Mouse (Mus musculus) left cerebral cortex, adult 8-10 months (tissue): ENCODE results near the gene Yju2. TPM values are rescaled to one million over a fixed set of nuclear protein-coding genes. Genes with fewer than 3 reads are reported as not detected.
"Not testable (repeated sequence)": the region's sequence is repeated elsewhere in the genome, so short reads cannot be mapped to it uniquely, and the experiment has no call there.

Experiments used
- DNase-seq, 2 experiments: peaks; one replicate each; pipeline ENCODE4 v3.0.0; 2022; ENCODE audit warnings: low spot score in 2 of 2
- total RNA-seq, 4 experiments: library from RNA; stranded (reverse); gene quantifications; 2 replicates each; pipeline ENCODE4 v1.2.4; 2022

The Yju2 gene
- total RNA-seq = 10 to 100 TPM; 12.9 to 16.9 (median 15.0) TPM

DNA sequence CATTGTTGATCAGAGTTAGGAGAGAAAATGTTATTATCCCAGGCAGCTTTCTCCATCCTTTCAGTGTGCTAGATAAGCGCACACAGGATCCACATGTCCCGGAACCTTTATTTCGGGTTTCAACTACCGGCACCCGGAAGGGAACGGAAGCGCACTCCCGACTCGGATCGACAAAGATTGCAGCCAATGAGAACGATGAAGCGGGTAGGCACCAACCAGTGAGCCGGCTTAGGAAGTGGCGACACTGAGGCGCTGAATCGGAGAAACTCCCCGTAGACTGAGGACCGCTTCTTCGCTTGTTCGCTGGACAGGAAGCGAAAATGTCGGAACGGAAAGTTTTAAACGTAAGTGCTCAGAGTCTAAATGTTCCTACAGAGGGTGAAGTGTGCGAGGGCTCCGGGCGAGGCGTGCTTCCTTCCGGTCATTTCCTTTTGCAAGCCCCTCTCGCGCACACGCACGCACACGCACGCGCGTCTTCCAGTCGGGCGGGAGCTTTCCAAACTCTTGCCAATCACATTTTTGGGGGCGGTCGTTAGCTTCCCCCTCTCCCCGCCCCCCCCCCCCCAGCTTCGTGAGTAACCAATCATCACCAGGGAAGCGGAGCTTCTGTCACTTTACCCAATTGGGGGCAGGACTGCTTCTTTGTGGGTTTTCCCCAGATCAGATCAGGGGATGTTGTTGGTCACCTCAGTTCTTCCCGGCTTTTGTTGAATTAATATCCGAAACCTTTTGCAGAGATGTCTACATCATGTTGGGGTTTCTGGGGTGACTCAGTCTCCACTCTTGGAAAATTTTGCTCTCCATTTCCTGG, at the start of gene Yju2:
TSS of gene Yju2 (plus strand) at position 182 of the 811 bp plus-strand sequence.
- peak; percentile 93 to 96 for DNase-seq

DNA sequence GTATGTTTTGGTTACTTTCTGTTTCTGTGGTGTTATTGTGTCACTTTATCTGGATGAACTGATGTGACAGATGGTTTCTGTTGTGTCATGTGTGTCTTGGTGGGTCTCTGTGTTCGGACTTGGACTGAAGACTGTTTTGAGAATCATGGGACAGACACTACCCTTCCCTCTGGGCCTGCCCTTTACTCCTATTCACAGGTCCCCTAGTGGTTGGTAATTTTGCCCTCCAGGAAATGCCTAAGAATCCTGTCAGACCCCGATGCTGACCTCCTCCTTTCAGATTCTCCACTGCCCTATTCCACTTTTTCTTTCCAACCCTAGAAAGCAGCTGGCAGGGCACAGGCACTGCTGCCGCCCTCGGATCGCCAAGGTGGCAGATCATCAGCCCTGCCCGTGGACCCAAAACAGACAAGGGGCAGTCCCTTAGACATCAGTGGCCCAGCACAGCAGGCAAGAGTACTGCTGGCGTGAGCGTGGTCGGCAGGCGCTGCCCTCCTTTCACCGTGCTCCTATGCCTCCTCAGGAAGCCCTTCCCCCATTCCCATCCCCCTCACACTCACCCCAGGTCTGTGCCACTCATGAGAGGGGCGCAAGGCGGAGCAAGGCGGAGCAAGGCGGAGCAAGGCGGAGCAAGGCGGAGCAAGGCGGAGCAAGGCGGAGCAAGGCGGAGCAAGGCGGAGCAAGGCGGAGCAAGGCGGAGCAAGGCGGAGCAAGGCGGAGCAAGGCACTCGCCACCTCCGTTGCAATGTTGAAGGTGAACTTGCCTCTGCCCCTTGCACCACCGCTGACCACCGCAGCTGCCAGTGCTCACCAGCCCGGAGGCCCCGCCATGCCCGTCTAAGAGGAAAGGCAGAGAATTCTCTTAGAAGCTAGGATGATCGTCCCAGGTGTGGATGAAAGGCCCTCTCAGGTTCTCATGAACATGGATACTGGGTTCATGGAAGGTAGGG, 27.1 kb upstream of the Yju2 start:
- peak in 1 of 2 experiments; percentile 34 for DNase-seq

DNA sequence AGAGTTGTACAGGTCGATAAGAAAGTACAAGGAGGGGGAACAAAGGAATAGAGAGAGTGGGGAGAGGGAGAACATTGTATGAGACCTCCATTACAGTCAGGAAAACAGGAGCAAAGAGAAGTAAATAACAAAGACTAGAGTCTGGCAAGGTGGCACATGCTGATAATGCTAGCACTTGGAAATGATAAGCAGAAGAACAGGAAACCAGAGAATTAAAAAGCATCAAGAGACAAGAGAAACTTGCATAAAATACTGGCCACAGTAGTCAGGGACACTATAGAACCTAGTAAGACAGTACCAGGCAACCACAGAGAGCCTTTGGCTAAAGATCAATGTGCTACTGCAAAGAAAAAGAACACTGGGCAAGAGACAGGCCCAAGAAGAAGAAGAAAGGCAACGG, 26.3 kb upstream of the Yju2 start:
- no peak for DNase-seq

DNA sequence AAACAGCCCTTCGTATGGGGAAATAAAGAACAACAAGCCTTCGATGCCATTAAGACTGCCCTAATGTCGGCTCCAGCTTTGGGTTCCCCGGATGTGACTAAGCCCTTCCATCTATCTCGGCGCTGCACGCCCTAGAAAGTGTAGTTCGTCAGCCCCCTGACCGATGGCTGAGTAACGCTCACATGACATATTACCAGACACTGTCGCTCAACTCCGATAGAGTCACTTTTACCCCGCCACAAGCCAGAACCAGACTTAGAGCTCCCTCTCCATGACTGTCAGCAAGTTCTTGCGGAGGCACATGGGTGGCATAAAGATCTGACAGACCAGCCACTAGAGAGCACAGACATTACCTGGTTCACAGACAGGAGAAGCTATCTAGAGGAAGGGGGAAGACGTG, 25.7 kb upstream of the Yju2 start:
- no peak for DNase-seq

DNA sequence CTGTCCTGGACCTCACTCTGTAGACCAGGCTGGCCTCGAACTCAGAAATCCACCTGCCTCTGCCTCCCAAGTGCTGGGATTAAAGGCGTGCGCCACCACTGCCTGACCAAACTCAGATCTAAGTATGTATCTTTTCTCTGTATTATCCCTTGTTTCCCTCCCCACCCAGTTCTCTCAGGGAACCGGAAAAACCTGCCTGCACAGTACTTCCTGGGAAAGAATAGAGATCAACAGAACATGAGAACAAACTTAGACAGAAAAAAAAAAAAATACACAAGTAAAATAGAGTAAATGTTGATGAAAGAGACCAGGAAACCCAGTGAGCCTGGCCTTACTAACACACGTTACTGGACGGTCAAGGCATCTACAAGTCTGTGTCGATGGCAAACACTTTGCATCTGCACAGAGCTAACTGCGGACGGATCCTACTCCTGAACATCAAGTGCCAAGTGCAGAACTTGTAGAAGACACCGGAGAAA, 14.5 kb upstream of the Yju2 start:
- not testable (repeated sequence) for DNase-seq

- peak; percentile 84 to 95 for DNase-seq
Measured at GRCm38 (mm10) chr17:55944866-55945682, 13.8 kb upstream of the Yju2 start.

DNA sequence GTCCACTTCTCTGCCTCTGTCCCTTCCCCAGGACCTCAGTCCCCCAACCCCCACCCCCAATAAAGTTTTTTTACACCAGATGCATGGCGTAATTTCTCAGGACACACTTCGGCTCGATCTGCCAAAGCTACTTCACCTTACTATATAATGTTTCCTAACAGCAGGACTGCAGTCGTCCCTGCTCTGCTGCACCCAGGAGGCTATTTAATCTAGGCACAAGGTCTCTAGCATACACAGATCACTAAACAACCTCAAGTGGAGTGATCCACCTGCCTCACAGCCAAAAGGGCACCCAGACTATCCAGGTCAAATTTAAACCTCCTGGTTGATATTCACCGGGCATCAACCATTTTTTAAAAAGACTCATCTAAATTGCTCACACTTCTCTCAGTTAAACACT, 13.2 kb upstream of the Yju2 start:
- peak in 1 of 2 experiments; percentile 13 for DNase-seq

GRCm38 (mm10) chr17:55948647-55949046, 10.3 kb upstream of the Yju2 start:
- DNase-seq = no peak

DNA sequence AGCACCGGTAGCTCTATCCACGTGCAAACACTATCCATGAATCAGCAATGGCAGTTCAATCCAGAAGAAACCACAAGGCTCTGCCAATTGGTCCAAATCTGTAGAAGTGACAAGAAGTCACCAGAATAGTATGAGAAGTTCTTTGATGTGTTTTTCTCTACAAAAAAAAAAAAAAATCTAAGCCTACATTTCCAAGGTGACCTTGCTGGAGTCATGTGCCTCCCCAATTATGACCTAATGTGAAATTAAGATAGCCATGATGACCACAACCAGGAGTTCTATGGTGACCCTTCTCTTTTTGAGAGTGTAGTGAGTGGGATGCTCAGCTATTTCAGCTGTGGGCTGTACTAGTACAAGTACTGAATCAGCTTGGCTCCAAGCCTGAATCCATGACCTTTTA, 9.5 kb upstream of the Yju2 start, which contains the start of gene Zfp119b:
TSS of gene Zfp119b (minus strand) at position 101 of the 400 bp plus-strand sequence.
- no peak for DNase-seq

GRCm38 (mm10) chr17:55950601-55951000, 8.3 kb upstream of the Yju2 start:
- DNase-seq = peak in 1 of 2 experiments; percentile 4

GRCm38 (mm10) chr17:55952041-55952440, 6.9 kb upstream of the Yju2 start:
- DNase-seq = peak in 1 of 2 experiments; percentile 4

DNA sequence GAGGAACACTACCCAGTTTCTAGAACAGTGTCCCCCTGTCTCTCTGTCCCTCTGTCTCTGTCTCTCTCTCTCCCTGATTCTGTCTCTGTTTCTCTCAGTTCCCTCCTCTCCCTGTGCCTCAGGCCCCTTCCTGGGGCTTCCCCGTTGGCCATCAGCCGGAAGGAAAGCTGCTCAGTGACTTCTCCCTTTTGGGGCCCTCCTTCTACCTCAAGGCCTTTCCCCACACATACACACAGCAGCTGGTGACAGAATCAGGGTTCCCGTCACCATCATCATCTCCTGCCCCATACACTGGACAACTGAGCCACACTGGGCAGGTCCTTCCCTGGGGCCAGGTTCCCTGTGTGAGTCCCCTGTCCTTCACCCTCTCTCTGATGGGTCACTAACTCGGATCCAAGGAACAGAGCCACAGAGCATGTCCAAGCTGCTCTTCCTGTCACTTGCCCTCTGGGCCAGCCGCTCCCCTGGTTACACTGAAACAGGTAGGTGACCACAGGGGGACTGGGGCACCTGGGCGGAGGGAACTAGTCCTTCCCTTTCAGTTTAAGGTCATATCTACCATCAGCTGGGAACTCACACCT, 6.4 kb upstream of the Yju2 start, which contains the start of gene Ebi3:
TSS of gene Ebi3 (plus strand) at position 194 of the 581 bp plus-strand sequence.
- DNase-seq = peak in 1 of 2 experiments; percentile 4

GRCm38 (mm10) chr17:55953751-55954150, 5.1 kb upstream of the Yju2 start:
- DNase-seq = peak in 1 of 2 experiments; percentile 3

DNA sequence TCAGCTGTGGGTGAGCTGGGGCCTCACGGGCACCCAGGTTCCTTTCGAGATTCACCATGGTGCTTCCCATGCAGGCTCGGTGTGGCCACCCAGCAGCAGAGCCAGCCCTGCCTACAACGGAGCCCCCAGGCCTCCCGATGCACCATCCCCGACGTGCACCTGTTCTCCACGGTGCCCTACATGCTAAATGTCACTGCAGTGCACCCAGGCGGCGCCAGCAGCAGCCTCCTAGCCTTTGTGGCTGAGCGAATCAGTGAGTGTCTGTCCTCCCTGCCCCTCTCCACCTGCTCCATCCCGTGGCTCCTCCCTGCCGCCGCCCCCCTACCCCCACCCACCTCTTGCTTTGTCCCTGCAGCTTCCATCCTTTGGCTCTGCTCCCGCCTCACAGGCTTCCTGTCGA, 4.7 kb upstream of the Yju2 start:
- DNase-seq = peak in 1 of 2 experiments; percentile 9

DNA sequence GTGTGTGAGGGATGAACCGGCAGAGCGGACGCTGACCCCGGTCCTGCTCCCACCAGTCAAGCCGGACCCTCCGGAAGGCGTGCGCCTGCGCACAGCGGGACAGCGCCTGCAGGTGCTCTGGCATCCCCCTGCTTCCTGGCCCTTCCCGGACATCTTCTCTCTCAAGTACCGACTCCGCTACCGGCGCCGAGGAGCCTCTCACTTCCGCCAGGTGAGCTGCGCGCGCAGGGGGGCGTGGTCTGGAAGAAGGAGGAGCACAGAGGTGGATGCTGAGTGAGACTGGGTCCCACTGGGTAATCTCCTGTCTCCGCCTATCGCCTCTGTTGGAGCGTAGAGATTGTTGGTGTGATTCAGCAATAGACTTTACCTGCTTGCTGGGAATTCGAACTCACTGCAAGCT, 2.8 kb upstream of the Yju2 start:
- DNase-seq = peak; percentile 58 to 82

DNA sequence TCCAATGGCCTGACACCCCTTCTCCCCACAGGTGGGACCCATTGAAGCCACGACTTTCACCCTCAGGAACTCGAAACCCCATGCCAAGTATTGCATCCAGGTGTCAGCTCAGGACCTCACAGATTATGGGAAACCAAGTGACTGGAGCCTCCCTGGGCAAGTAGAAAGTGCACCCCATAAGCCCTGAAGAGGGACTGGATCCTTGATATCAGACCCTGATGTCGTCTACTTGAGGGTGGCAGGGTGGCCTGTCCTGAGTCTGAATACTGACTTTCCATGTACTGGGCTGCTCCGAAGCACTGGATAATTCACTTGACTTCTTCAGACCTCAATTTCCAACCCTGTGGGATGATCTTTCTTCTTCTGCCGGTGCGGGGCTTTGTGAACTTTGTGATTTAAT, 2.3 kb upstream of the Yju2 start:
- no peak for DNase-seq

- peak; percentile 51 to 76 for DNase-seq
Measured at GRCm38 (mm10) chr17:55957168-55957567, 1.7 kb upstream of the Yju2 start.

DNA sequence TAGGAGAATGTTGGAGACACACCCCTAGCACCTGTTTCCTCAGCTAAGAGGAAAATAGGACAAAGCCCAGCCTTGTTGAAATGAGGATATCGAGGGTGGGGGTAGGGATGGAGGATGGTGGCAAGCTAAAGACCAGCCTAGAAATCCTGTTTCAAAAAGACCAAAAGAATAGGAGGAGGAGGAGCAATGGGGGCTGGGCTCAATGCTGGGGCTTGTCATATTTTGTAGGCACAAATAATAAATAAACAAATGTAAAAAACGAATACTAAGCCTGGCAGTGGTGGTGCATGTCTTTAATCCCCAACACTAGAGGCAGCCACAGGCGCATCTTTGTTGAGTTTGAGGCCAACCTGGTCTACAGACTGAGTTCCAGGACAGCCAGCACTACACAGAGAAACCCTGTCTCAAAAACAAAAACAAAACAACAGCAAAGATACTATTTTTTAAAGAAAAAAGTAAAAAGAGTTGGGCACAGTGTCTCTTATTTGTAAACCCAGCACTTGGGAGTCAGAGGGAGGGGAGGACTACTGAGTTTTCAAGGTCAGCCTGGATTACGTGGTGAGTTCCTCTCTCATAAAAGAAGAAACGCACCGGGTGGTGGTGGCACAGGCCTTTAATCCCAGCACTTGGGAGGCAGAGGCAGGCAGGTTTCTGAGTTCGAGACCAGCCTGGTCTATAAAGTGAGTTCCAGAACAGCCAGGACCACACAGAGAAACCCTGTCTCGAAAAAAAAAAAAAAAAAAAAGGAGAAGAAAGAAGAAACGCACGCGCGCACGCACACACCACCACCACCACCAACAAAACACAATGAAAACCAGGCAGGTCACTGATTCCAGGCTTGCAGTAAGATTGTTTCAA, 944 bp upstream of the Yju2 start:
- peak; percentile 2 to 20 for DNase-seq

GRCm38 (mm10) chr17:55958584-55958886, 364 bp upstream of the Yju2 start:
- DNase-seq = no peak
